Mouse (Mus musculus) liver, embryonic 14.5 days (tissue): ENCODE measurements at regions not wholly inside any gene's neighbourhood (a gene's known extent, or its start where the extent isn't known, plus 50 kb on each side); places are given as distances from the start of the nearest gene placed in this dataset.

Experiments
- ATAC-seq: fragments of 200-750 bp; cut with Nextera tagmentation; 2 replicates; pipeline ENCODE4 v1.8.0; 2017; ENCODE audit warnings: moderate number of reproducible peaks, mild to moderate bottlenecking, moderate library complexity; ENCODE audit not compliant: insufficient read depth
- DNase-seq, 3 experiments: peaks; one replicate each; pipeline ENCODE4 v3.0.0-alpha.2; 2012 to 2013; ENCODE audit warnings: low read depth in 3 of 3, low spot score in 3 of 3
- H3K27ac ChIP-seq: fragments of 300-500 bp; sonication (generic); 2 replicates; pipeline ENCODE4 v1.5.1; 2014; ENCODE audit warnings: moderate library complexity, mild to moderate bottlenecking, control low read depth, inconsistent platforms
- H3K27me3 ChIP-seq: fragments of 300-500 bp; sonication (generic); 2 replicates; pipeline ENCODE4 v1.6.1; 2014; ENCODE audit warnings: mild to moderate bottlenecking, low read length, moderate library complexity; ENCODE audit not compliant: control insufficient read depth, insufficient read depth
- H3K36me3 ChIP-seq: fragments of 300-500 bp; sonication (generic); replicated peaks from 2 replicates; pipeline ENCODE4 v1.6.1; 2014; ENCODE audit warnings: low read depth; ENCODE audit not compliant: control insufficient read depth, insufficient read depth
- H3K4me1 ChIP-seq, 2 experiments: fragments of 200-500 bp in 1 of 2; fragments of 300-500 bp in 1 of 2; sonication (generic) in 1 of 2; replicated peaks; 2 replicates each; pipeline ENCODE4 v1.6.1; 2012 to 2014; ENCODE audit warnings: antibody characterized with exemption in 1 of 2, inconsistent platforms in 1 of 2, low read length in 1 of 2; ENCODE audit not compliant: control insufficient read depth in 2 of 2, insufficient read depth in 2 of 2
- H3K4me2 ChIP-seq: fragments of 300-500 bp; sonication (generic); 2 replicates; pipeline ENCODE4 v1.6.1; 2014; ENCODE audit warnings: low read depth, mild to moderate bottlenecking, control low read depth, moderate library complexity
- H3K4me3 ChIP-seq, 2 experiments: fragments of 200-500 bp in 1 of 2; fragments of 300-500 bp in 1 of 2; sonication (generic) in 1 of 2; 2 replicates each; pipeline ENCODE4 v1.5.1; 2012 to 2014; ENCODE audit warnings: low read depth in 2 of 2, low read length in 2 of 2, mild to moderate bottlenecking in 2 of 2, control low read depth in 1 of 2, inconsistent platforms in 1 of 2, moderate library complexity in 1 of 2; ENCODE audit not compliant: insufficient read depth in 1 of 2
- H3K9ac ChIP-seq: fragments of 300-500 bp; sonication (generic); replicated peaks from 2 replicates; pipeline ENCODE4 v1.6.1; 2014; ENCODE audit warnings: mild to moderate bottlenecking, control low read depth, moderate library complexity
- H3K9me3 ChIP-seq: fragments of 300-500 bp; sonication (generic); 2 replicates; pipeline ENCODE4 v1.6.1; 2016; ENCODE audit warnings: low read length, mixed read lengths; ENCODE audit not compliant: control insufficient read depth
- CTCF ChIP-seq: IDR thresholded peaks from 2 replicates; pipeline ENCODE4 v1.5.1; 2016; ENCODE audit warnings: antibody characterized with exemption, low read depth, control low read depth
- EP300 ChIP-seq: IDR thresholded peaks from 2 replicates; pipeline ENCODE4 v1.6.1; 2016; ENCODE audit warnings: antibody characterized with exemption, low read depth
- WGBS: fragments of 180-500 bp; shearing (Covaris S2); extraction: QIAGEN DNeasy Blood & Tissue Kit; methylation state at CpG from one replicate; pipeline ENCODE4 v1.1.7; 2014; ENCODE audit not compliant: insufficient replicate concordance; 5-methylcytosine and 5-hydroxymethylcytosine counted together

DNA sequence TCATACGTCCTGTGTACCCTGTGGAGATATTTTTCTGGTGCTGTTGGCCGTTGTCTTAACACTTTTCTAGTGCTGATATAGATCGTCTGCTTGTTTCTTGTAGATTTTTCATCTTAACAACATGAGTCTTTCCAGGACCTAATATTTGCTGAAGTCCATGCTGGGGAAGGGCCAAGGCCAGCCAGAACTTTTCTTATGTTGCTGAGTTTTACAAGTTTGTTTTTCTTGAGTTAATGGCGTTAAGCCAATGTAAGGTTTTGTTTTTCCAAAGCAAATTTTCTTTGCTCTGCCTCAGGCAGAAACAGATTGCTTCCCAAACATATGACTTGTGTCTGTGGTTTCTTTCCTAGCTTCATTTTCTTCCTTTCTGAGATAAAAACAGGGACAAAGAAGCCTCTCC lies 78.6 kb upstream of the Bnip2 start:
- DNase-seq, result no peak
- no peak overlapping the region for H3K4me3 ChIP-seq
- no peaks in the 10 kb centered on the region for H3K36me3 ChIP-seq
- no peak overlapping the region for H3K27ac ChIP-seq
- H3K4me1 ChIP-seq, result no peaks in the 10 kb centered on the region
- WGBS, result 60% methylated on average over 4 of the region's 4 CpGs
- H3K27me3 ChIP-seq, result no peaks in the 10 kb centered on the region
- no peak overlapping the region for H3K9ac ChIP-seq
- H3K9me3 ChIP-seq, result no peaks in the 10 kb centered on the region
- H3K4me2 ChIP-seq, result no peak overlapping the region
- no peak for ATAC-seq
- TF ChIP-seq EP300 (no peak), CTCF (no peak)

DNA sequence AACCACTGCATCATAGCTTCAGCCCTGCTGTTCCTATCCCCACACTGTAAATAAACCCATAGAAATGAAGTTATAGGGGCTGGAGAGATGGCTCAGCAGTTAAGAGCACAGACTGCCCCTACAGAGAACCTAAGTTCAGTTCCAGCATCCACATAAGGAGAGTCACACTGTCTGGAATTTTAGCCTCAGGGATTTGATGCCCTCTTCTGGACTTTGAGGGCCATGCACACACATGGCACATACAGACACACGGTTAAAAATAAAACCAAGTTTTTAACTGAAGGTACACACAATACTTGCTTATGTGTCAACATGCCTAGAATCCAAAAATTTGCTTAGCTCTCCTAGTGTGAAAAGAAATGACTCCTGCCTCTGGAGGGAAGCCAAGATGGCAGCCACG lies 61.1 kb upstream of the Bnip2 start:
- H3K9ac ChIP-seq, result no peak overlapping the region
- ATAC-seq (no peak), DNase-seq (no peak)
- no peaks in the 10 kb centered on the region for H3K9me3 ChIP-seq
- no peak overlapping the region for H3K4me3 ChIP-seq
- no peak for TF ChIP-seq EP300
- no peak for TF ChIP-seq CTCF
- no peak overlapping the region for H3K4me2 ChIP-seq
- H3K4me1 ChIP-seq, result no peaks in the 10 kb centered on the region
- no peak overlapping the region for H3K27ac ChIP-seq
- H3K27me3 ChIP-seq, result no peaks in the 10 kb centered on the region
- 53% methylated on average over 2 of the region's 2 CpGs for WGBS
- H3K36me3 ChIP-seq, result no peaks in the 10 kb centered on the region

DNA sequence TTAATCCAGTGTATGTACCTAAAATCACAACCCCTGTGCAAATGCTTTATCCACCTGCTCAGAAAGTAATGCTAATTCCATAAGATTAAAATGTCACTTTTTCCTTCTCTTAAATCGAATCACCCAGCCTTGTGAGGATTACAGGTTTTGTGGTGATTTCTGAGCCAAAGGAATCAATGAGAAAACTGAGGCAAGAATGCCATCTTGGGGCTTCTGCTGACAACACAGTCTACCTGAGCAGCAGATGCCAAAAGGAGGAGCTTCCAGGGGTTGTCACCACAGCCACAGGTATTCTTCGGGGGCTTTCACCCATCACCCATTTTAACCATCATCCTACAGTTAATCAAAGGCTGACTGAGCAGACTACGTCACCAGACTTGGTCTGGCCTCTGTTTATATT lies 51.4 kb upstream of the Bnip2 start:
- ATAC-seq (no peak), DNase-seq (no peak)
- no peak overlapping the region for H3K4me3 ChIP-seq
- no peak for TF ChIP-seq EP300
- TF ChIP-seq CTCF, result no peak
- H3K4me2 ChIP-seq, result no peak overlapping the region
- H3K27ac ChIP-seq, result no peak overlapping the region
- no peaks in the 10 kb centered on the region for H3K36me3 ChIP-seq
- no peak overlapping the region for H3K9ac ChIP-seq
- H3K9me3 ChIP-seq, result no peaks in the 10 kb centered on the region
- WGBS, result 55% methylated on average over 3 of the region's 3 CpGs
- no peaks in the 10 kb centered on the region for H3K27me3 ChIP-seq
- no peaks in the 10 kb centered on the region for H3K4me1 ChIP-seq
